Mouse (Mus musculus): ENCODE data around the gene Rufy4. TPM values are rescaled to one million over a fixed set of nuclear protein-coding genes. Genes with fewer than 3 reads are reported as not detected.

Rufy4 gene
- polyA plus RNA-seq, 1 experiment from 2014 or later, result 0.45 TPM

Other genes with a start within 250 kb of the Rufy4 start
- 120 and 144 TPM in 2 replicates for gene Tns1, start 1.1 kb upstream of the Rufy4 start, polyA plus RNA-seq (2015; fragmentation: Nextera tagmentation; extraction: Ambion mirVana)
- gene Cxcr2, start 28.4 kb downstream of the Rufy4 start, polyA plus RNA-seq (2015; fragmentation: Nextera tagmentation; extraction: Ambion mirVana), result 0.19 and 0.41 TPM in 2 replicates
- not detected in 2 replicates for gene Cxcr1, start 69.1 kb downstream of the Rufy4 start, polyA plus RNA-seq (2015; fragmentation: Nextera tagmentation; extraction: Ambion mirVana)
- gene Arpc2, start 110.5 kb downstream of the Rufy4 start, polyA plus RNA-seq (2015; fragmentation: Nextera tagmentation; extraction: Ambion mirVana), result 415 and 472 TPM in 2 replicates
- gene Gpbar1, start 153.0 kb downstream of the Rufy4 start, polyA plus RNA-seq (2015; fragmentation: Nextera tagmentation; extraction: Ambion mirVana), result 0.22 and 0.30 TPM in 2 replicates
- 214 and 223 TPM in 2 replicates for gene Aamp, start 159.2 kb downstream of the Rufy4 start, polyA plus RNA-seq (2015; fragmentation: Nextera tagmentation; extraction: Ambion mirVana)
- gene Pnkd, start 159.4 kb downstream of the Rufy4 start, polyA plus RNA-seq (2015; fragmentation: Nextera tagmentation; extraction: Ambion mirVana), result 314 and 324 TPM in 2 replicates
- gene Tmbim1, start 180.1 kb downstream of the Rufy4 start, polyA plus RNA-seq (2015; fragmentation: Nextera tagmentation; extraction: Ambion mirVana), result 51.2 and 51.4 TPM in 2 replicates
- gene Catip, start 236.6 kb downstream of the Rufy4 start, polyA plus RNA-seq (2015; fragmentation: Nextera tagmentation; extraction: Ambion mirVana), result 0.62 and 1.1 TPM in 2 replicates
- gene Slc11a1, start 249.7 kb downstream of the Rufy4 start, polyA plus RNA-seq (2015; fragmentation: Nextera tagmentation; extraction: Ambion mirVana), result 3.4 and 4.3 TPM in 2 replicates